Mouse (Mus musculus) cerebellum, postnatal 4 days (tissue): ENCODE data around the gene Thsd7b.

ENCODE experiments used
- DNase-seq, 2 experiments: peaks; one replicate each; pipeline ENCODE4 v3.0.0; 2022; ENCODE audit warnings: low spot score in 2 of 2, mixed read lengths in 1 of 2

The Thsd7b gene

DNA sequence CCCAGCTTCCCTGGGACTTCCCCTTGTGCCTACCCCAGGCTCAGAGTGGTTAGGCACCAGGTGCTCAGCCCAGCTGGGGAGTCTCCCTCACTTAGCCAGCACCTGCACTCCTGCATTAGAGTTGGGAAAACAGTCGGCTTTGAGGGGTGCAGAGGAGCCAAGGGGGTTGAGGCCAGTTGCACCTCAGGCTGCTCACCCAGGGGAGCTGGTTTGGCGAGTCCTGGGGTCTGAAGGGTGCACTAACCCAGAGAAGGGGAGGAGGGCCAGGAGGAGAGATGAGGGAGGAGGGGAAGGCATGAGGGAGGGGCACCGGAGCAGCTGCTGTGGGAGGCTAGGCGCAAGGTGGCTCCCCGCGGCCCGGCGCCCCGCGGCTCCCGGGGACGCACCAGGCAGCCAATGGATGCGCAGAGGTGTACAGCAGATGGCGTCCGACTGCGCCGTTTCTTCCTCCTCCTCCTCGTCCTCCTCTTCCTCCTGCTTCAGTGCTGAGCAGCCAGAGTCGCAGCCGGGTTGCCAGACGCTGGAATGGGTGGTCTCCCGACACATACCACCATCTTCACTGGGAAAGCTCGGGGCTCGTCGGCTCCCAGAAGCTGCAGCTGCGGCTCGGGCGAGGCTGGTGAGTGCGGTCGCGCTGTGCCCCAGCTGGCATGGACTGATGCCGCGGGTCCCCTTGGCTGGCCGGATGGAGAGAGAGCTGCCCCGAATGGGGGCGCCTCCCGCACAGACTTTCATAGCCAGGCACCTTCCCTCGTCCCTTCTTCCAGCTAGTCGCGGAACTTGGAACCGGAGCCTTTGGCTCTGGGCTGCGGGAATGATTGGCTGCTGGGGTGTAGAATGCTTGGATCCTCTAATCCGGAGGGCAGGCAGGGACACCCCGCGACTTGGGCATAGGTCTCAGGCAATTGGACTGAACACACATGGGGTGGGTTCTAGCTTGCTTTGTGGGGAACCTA, at the start of gene Thsd7b:
Gene Thsd7b, plus strand, starts transcription at position 321 of the 956 bp plus-strand sequence.
- DNase-seq: peak in 1 of 2 experiments; percentile 48

DNA sequence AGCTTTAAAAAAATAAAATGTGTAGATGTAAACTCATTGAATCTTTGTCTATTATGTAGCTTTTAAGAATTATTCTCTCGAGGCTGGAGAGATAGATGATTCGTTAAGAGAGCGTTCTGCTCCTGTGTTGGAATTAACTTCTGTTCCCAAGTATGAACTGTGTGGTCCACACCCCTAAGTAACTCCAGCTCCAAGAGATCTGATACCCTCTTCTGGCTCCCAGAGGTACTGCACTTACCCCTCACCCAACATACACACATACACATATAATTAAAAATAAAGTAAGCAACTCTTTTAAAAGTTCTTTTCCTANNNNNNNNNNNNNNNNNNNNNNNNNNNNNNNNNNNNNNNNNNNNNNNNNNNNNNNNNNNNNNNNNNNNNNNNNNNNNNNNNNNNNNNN, 28.8 kb upstream of the Thsd7b start:
- DNase-seq: peak in 1 of 2 experiments; percentile 34

DNA sequence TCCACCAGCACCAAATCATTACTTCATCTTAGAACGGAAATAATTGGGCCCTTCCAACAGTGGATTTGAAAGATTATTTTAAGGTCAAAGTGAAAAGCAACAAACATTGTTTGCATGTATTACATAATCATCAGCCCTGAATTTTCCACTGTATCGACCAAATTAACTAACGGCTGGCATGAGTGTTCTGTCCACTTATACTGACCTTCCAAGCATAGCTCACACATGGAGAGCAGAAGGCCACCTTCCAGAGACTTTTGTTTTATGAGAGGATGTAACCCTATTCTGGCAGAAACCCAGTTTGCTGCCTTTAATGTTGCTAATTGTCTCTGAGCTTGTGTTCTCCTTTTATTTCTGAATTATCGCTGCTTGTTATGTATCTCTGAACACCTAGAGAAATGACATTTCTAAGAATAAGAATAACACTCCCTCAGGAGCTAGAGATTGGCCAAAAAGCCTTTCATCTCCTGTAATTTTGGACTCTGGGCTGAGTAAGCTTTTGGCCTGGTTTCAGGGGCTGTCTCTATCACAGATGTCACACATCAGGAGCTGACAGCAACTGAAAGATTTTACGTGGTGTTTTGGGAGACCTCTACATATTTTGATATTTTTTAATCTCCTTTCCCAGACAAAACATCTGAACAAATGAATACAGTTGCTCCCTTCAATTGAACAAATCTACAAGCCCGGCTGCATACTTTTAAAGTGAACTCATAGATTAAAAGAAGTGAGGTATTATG, 22.2 kb upstream of the Thsd7b start:
- no peak for DNase-seq

DNA sequence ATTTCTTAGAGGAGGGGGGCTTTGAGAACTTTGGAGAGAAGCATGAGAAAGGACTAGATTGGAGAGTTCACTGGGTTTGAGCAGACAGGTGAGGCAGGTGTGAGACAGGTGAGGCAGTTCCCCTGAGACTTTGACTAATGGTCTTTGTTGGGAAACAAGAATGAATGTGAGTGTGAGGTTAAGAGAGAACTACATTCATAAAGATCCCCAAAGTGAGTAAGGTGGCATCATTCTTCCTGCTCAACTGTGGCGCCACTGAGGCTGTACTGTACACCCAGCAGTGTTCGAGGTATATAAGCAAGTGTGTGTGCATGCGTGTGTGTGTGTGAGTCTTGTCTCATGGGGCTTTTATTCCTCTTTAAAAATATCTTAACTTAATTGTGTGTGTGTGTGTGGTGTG, 6.4 kb upstream of the Thsd7b start:
- no peak for DNase-seq

GRCm38 (mm10) chr1:129304173-129304572, 31.1 kb downstream of the Thsd7b start:
- no peak for DNase-seq

GRCm38 (mm10) chr1:129324388-129324787, 51.3 kb downstream of the Thsd7b start:
- no peak for DNase-seq

DNA sequence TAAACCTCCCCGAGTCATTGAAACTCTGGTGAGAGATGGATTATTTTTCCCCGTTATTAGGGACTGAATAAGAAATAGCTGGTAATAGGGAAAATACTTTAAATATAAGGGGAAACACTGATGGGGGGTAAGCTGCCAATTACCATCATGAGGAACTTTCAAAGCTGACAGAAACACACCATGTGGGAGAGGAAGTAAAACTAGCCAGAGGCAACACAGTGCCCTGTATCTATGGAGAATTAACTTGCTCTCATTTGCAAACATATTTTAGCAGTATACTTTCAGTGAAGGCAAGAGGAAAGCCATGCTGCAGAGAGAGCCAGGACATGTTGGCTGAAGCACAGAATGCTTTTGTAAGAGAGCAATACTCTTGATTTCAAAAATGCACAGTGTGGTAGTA, 51.7 kb downstream of the Thsd7b start:
- no peak for DNase-seq

DNA sequence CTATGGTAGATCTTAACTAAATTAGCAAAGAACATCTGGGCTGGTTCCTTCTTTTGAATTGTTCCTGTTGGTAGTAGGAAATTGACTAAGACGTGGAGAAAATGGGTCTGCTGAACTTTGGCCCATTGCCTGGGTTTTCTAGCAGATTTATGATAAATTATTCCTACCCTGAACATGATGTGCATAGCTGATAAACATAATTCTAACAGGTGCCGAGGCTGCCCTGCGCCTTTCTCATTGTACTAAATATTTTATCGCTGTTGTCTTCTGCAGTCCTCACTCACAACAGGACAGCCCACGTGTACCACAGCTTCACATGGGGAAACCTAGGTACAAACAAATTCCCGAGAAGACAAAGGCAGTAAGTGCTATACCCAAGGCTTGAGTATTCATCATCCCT, 83.5 kb downstream of the Thsd7b start:
- DNase-seq: no peak

GRCm38 (mm10) chr1:129357378-129357777, 84.3 kb downstream of the Thsd7b start:
- no peak for DNase-seq

DNA sequence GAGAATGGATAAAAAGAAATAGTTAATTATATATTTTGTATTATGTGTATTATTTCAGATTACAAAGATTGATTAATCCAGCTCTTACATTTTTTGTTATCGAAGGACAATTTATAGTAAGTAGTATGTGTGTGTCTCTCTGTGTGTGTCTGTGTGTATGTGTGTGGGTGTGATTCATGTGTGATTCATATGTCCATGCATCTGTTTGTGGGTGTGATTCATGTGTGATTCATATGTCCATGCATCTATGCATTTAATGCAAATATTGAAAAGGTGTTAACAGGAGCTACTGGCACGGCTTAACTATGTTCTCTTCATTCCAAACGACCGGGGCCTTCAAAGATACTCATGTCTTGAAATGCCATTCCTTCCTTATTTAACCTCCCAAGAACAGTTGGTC, 90.3 kb downstream of the Thsd7b start:
- no peak for DNase-seq

DNA sequence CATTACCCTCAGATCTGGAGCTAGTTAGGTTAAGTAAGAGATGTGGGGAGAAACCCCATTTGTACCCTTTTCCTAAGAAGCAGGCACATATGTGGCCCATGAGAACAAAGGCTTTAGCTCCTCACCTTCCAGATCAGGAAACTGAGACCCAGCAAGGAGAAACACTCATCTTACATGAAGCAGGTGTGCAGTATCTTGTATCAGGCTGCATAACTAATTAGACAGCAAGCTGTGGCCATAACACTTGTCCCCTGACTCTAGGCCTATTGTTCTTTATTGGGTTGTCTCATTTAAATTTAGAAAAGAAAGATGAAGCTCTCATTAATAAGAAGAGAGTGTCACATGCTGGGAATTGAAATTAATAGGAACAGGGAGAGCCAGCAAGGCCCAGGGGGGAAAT, 91.7 kb downstream of the Thsd7b start:
- no peak for DNase-seq

DNA sequence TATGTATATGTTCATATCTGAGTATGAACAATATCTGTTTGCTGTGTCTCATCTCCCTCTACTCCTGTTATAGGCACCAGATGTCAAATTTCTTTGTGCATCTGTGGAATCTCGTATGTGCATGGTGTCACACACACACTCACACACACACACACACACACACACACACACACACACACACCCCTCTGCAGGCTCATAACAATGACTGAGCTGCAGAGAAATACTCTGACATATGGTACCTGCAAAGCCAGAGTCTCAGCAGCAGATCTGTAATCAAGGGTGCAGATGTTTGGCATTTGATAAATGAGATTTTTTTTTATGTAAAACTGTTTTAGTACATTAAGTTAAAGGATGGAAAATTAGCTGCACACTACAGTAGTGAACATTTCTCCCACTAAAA, 92.5 kb downstream of the Thsd7b start:
- DNase-seq: no peak

- no peak for DNase-seq
These were observed 113.4 kb downstream of the Thsd7b start for GRCm38 (mm10) chr1:129386479-129386878.

GRCm38 (mm10) chr1:129411584-129411983, 138.5 kb downstream of the Thsd7b start:
- DNase-seq: no peak

DNA sequence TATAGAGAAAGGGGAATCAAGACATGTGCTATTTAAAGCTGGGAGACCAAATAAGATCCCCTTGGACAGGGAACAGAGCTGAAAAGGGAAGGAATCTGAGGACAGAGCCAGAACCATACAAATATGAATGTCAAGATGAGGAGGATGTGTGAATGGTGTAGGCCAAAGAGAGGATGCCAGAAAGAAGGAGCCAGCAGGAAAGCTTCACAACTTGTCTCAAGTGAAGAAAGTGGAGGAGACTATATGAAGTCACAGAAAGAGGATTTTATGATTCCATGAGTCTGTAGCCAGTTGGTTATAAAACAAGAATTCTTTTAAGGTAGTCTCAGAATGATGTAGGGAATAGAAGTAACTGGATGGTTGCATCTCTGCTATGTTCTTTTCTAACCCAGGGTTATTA, 148.5 kb downstream of the Thsd7b start:
- DNase-seq: no peak

DNA sequence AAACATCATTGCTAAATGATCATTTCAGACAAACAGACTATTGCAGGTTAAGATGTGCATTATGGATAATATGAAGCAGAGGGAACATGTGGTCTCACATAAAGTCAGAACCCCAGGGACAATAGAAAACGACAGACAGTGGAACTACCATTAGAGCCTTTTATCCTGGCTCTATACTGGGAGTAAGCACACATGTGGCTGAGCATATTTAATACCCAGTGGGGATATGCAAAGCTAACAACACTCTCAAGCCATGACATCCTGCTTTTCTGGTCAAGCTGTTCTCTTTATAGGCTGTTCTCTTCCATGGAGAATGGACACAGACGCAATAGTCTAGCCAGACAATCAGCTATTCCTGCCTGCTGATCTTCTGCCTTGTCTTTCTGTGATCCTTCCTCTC, 191.3 kb downstream of the Thsd7b start:
- no peak for DNase-seq

- DNase-seq: no peak
These were observed 200.4 kb downstream of the Thsd7b start for GRCm38 (mm10) chr1:129473504-129473903.

DNA sequence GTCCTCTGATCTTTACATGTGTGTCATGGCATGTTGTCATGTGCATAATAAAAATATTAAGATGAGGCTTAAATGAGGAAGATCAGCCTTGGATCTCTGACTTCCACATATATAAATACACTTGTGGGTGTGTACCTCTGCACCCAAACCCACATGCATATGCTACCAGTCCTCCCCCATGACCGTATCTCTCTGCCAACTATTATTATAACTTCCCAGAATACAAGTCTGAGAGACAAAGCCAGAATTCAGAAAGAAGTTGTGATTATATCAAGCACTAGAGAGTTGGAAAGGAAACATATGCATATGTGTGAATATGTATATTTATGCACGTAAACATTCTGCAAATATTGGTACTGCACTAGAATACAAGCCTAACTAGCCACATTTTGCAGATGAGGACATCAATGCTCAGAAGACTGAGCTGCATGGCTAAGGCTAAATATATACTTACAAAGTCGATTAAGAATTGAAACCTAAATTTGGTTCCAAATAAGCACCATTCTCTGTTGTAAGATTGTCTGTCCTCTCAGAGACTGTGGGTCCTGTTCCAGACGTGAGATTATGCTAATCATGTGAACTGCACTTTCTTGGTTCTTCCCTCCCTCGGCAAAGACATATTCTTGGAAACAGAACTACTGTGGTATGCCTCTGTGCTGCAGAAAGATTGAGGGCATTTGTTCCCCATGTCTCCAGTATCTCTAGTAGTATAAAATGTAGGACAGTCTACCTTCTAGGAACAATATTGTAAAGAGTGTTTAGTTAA, 211.3 kb downstream of the Thsd7b start:
- DNase-seq: no peak

DNA sequence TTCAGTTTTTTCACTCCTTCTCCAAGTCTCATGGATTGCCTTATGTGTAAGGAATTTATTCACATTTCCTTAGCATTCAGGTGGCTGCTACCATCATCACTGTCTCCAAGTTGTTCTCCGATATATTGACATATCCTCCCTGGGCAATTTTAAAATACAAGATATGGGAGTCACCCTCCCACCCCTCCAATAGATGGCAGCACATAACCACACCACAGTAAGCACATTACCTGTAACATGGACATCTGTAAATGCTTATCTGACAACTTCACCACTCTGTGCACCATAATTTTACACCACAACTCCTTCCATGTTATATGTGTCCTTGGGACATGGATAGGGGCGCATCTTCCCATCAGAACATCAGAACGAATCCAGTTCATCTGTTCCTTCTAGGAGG, 218.0 kb downstream of the Thsd7b start:
- no peak for DNase-seq

GRCm38 (mm10) chr1:129493929-129494328, 220.8 kb downstream of the Thsd7b start:
- no peak for DNase-seq

- no peak for DNase-seq
These were observed 228.6 kb downstream of the Thsd7b start for GRCm38 (mm10) chr1:129501707-129502106.

GRCm38 (mm10) chr1:129516379-129516778, 243.3 kb downstream of the Thsd7b start:
- DNase-seq: no peak
